21 mouse cellular contexts compared by ENCODE assay signal in the genomic region with DNA sequence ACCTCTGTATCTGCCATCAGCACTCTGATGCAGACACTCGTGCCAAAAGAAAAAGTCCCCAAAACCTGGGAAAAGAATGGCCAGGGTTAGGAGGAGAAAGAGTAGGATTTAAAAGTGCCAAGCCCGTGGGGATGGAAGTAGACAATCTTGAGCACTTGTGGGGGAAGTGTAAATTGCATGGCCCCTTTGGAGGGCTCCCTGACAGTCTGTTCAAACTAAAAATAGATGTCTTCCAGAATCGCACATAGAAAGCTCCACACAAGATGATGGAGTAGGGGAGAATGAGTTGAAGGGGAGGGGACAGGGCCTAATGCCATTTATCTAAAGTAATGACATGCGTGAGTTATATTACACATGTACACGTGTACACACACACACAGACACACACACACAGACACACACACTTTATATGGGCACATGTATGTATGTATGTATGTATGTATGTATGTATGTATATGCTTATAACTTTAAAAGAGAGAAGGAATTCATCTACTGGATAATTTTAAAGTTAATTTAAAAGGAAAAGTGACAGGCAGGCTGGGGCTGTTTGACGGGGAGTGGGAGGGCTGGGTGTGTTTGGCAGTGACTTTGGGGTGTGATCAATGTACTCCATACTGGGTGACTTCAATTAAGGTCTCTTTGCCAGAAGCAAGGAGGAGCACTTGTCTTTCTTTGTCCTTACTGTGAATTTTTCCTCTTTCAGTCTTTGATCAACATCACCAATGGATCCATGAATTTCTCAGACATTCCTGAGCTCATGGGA.
A peak's percentile ranks its signal among the peaks of the same experiment; 100 is the strongest.
DNase-seq lines count a peak whose midpoint lies in the region; ATAC-seq lines count a peak whose summit lies in the region.
"Had no signal": no experiment of that assay in that cellular context is flagged by ENCODE, and none has a peak within 500 bp of the region (broad histone marks: within the 10 kb centered on the region; RNA-seq: fewer than 3 reads in every experiment).

No protein-coding gene starts in this region.

- no peaks in the 10 kb centered on the region for H3K36me3 ChIP-seq in forebrain, embryonic 14.5 days (ENCODE audit: control insufficient read depth, insufficient read depth, low read length)
- no peaks in the 10 kb centered on the region for H3K36me3 ChIP-seq in forebrain, embryonic 11.5 days (ENCODE audit: control insufficient read depth, insufficient read depth, low read length)
- H3K36me3 ChIP-seq: embryonic facial prominence, embryonic 15.5 days; heart, embryonic 12.5 days; hindbrain, embryonic 15.5 days had no signal

- no peak overlapping the region for H3K4me3 ChIP-seq in forebrain, embryonic 14.5 days (ENCODE audit: low read depth, low read length)
- no peak overlapping the region for H3K4me3 ChIP-seq in forebrain, embryonic 11.5 days (ENCODE audit: low read depth, low read length)
- H3K4me3 ChIP-seq: embryonic facial prominence, embryonic 15.5 days; erythroblast, embryonic 14.5 days; heart, embryonic 12.5 days; hindbrain, embryonic 15.5 days had no signal

- no peak overlapping the region; the same call in 1 of the 2 replicates for H3K27ac ChIP-seq in forebrain, embryonic 14.5 days (ENCODE audit: low read depth, low read length)
- no peak overlapping the region for H3K27ac ChIP-seq in forebrain, embryonic 11.5 days (ENCODE audit: low read depth, low read length)
- H3K27ac ChIP-seq: embryonic facial prominence, embryonic 15.5 days; hindbrain, embryonic 15.5 days had no signal

- H3K27me3 ChIP-seq in forebrain, embryonic 14.5 days (replicated peaks; ENCODE audit: control insufficient read depth, insufficient read depth, low read length) = no peaks in the 10 kb centered on the region
- no peaks in the 10 kb centered on the region; the same call in 1 of the 2 replicates for H3K27me3 ChIP-seq in forebrain, embryonic 11.5 days (ENCODE audit: control insufficient read depth, insufficient read depth, low read length)
- H3K27me3 ChIP-seq: embryonic facial prominence, embryonic 15.5 days; heart, embryonic 12.5 days; hindbrain, embryonic 15.5 days; Patski had no signal

- ATAC-seq in forebrain, embryonic 14.5 days = no peak
- no peak for ATAC-seq in forebrain, embryonic 11.5 days (replicated peaks; ENCODE audit: low FRiP score)
- ATAC-seq: intestine, embryonic 16.5 days; Patski had no signal

- H3K9ac ChIP-seq in forebrain, embryonic 14.5 days (ENCODE audit: low read length) = no peak overlapping the region
- no peak overlapping the region for H3K9ac ChIP-seq in forebrain, embryonic 11.5 days (ENCODE audit: low read length)
- H3K9ac ChIP-seq: embryonic facial prominence, embryonic 15.5 days; heart, embryonic 12.5 days; hindbrain, embryonic 15.5 days had no signal

- H3K9me3 ChIP-seq in forebrain, embryonic 14.5 days (replicated peaks; ENCODE audit: control insufficient read depth, low read length) = no peaks in the 10 kb centered on the region
- H3K9me3 ChIP-seq in forebrain, embryonic 11.5 days (ENCODE audit: control insufficient read depth, low read length) = no peaks in the 10 kb centered on the region
- H3K9me3 ChIP-seq: embryonic facial prominence, embryonic 15.5 days; heart, embryonic 12.5 days; hindbrain, embryonic 15.5 days had no signal

- no peak overlapping the region for H3K4me2 ChIP-seq in forebrain, embryonic 14.5 days (ENCODE audit: low read length)
- no peak overlapping the region for H3K4me2 ChIP-seq in forebrain, embryonic 11.5 days (ENCODE audit: low read depth, low read length, severe bottlenecking)
- H3K4me2 ChIP-seq: embryonic facial prominence, embryonic 15.5 days; heart, embryonic 12.5 days; hindbrain, embryonic 15.5 days had no signal

- no peaks in the 10 kb centered on the region for H3K4me1 ChIP-seq in forebrain, embryonic 14.5 days (ENCODE audit: control insufficient read depth, insufficient read depth, low read length)
- H3K4me1 ChIP-seq in forebrain, embryonic 11.5 days (replicated peaks; ENCODE audit: control insufficient read depth, insufficient read depth, low read length) = no peaks in the 10 kb centered on the region

- DNase-seq in forebrain, embryonic 14.5 days (ENCODE audit: low spot score) = peak; percentile 27
- no peak for DNase-seq in forebrain, embryonic 11.5 days (ENCODE audit: low spot score)
- peak; percentile 37 to 61 for DNase-seq in left cerebral cortex, postnatal 14 days (ENCODE audit: low spot score in 2 of 2)
- DNase-seq in left cerebral cortex, adult 9 months (ENCODE audit: low spot score in 2 of 2) = no peak
- peak; percentile 60 for DNase-seq in brain, adult 2 months (ENCODE audit: low read depth, low spot score)
- no peak for DNase-seq in kidney, postnatal 14 days
- no peak for DNase-seq in kidney, postnatal 10 days
- DNase-seq: adrenal gland, adult 2 months; adrenal gland, postnatal 25 days; cerebellum, adult 11 months; cerebellum, adult 8-10 months; cerebellum, postnatal 14 days; embryo, embryonic 11 days; gastrocnemius, postnatal 14 days; heart, postnatal 36 days had no signal

- WGBS in forebrain, embryonic 14.5 days = 69% methylated on average over 6 of the region's 6 CpGs
- WGBS in forebrain, embryonic 11.5 days = 85% methylated on average over 6 of the region's 6 CpGs

- intact Hi-C loops in left cerebral cortex, postnatal 14 days (cut with DNase I) = no loop called here

Comparison
In these comparisons a context has a peak if more than half of its experiments do, and no peak if none do; other contexts are left out.
1. DNase-seq: peak in forebrain, embryonic 14.5 days (single experiment), left cerebral cortex, postnatal 14 days (2 of 2) and brain, adult 2 months (single experiment); none in forebrain, embryonic 11.5 days (single experiment), left cerebral cortex, adult 9 months (0 of 2), kidney, postnatal 14 days (single experiment) and kidney, postnatal 10 days (single experiment).